Mouse (Mus musculus) midbrain, postnatal 0 days (tissue): ENCODE results near the gene Olfr432. TPM values are rescaled to one million over a fixed set of nuclear protein-coding genes. Genes with fewer than 3 reads are reported as not detected.

Source experiments
- ATAC-seq: fragments of 200-750 bp; cut with Nextera tagmentation; 2 replicates; pipeline ENCODE4 v1.8.0; 2017; ENCODE audit warnings: moderate number of reproducible peaks, mild to moderate bottlenecking, moderate TSS enrichment, moderate library complexity; ENCODE audit not compliant: low FRiP score
- DNase-seq: peaks from one replicate; pipeline ENCODE4 v3.0.0-alpha.2; 2015; ENCODE audit warnings: low spot score
- H3K27ac ChIP-seq: fragments of 300-500 bp; sonication (generic); 2 replicates; pipeline ENCODE4 v1.5.1; 2014; ENCODE audit warnings: low read depth, mild to moderate bottlenecking, low read length, mixed read lengths
- H3K27me3 ChIP-seq: fragments of 300-500 bp; sonication (generic); 2 replicates; pipeline ENCODE4 v1.6.1; 2014; ENCODE audit warnings: low read length, control low read depth, mixed read lengths; ENCODE audit not compliant: insufficient read depth
- H3K36me3 ChIP-seq: fragments of 300-500 bp; sonication (generic); 2 replicates; pipeline ENCODE4 v1.6.1; 2014; ENCODE audit warnings: low read length, control low read depth, mixed read lengths; ENCODE audit not compliant: insufficient read depth
- H3K4me1 ChIP-seq: fragments of 300-500 bp; sonication (generic); 2 replicates; pipeline ENCODE4 v1.6.1; 2014; ENCODE audit warnings: mild to moderate bottlenecking, control low read depth, antibody characterized with exemption, low read length, mixed read lengths; ENCODE audit not compliant: insufficient read depth
- H3K4me2 ChIP-seq: fragments of 300-500 bp; sonication (generic); 2 replicates; pipeline ENCODE4 v1.6.1; 2014; ENCODE audit warnings: low read depth, mild to moderate bottlenecking, low read length, mixed read lengths; ENCODE audit not compliant: poor library complexity, severe bottlenecking
- H3K4me3 ChIP-seq: fragments of 300-500 bp; sonication (generic); 2 replicates; pipeline ENCODE4 v1.5.1; 2014; ENCODE audit warnings: low read depth, mild to moderate bottlenecking, low read length, moderate library complexity
- H3K9ac ChIP-seq: fragments of 300-500 bp; sonication (generic); replicated peaks from 2 replicates; pipeline ENCODE4 v1.6.1; 2014; ENCODE audit warnings: mild to moderate bottlenecking, low read length, moderate library complexity, mixed read lengths; ENCODE audit not compliant: poor library complexity, severe bottlenecking
- H3K9me3 ChIP-seq: fragments of 300-500 bp; sonication (generic); 2 replicates; pipeline ENCODE4 v1.6.1; 2016; ENCODE audit warnings: low read length, control low read depth
- CTCF ChIP-seq: IDR thresholded peaks from 2 replicates; pipeline ENCODE4 v1.5.1; 2016; ENCODE audit warnings: antibody characterized with exemption, mild to moderate bottlenecking
- WGBS: fragments of 180-500 bp; shearing (Covaris S2); extraction: QIAGEN DNeasy Blood & Tissue Kit; methylation state at CpG from one replicate; pipeline ENCODE4 v1.1.7; 2014; 5-methylcytosine and 5-hydroxymethylcytosine counted together
- polyA plus RNA-seq: library from polyadenylated mRNA; unstranded; fragments of >200 nt; fragmentation: Nextera tagmentation; extraction: Ambion mirVana; gene quantifications from 2 replicates; pipeline ENCODE4 v1.2.1, GENCODE M21; 2015
- total RNA-seq: library from RNA; depleted of rRNA; stranded (reverse); fragments of >200 nt; gene quantifications from 2 replicates; pipeline ENCODE4 v1.2.3, GENCODE M21; 2014

Gene Olfr432
- total and polyA plus RNA-seq, 2 experiments from 2014 or later: not detected

- H3K9ac ChIP-seq: no peak overlapping the region
- H3K4me2 ChIP-seq: no peak overlapping the region
- H3K9me3 ChIP-seq: no peaks in the 10 kb centered on the region
- no peaks in the 10 kb centered on the region for H3K4me1 ChIP-seq
- no peak overlapping the region for H3K4me3 ChIP-seq
- TF ChIP-seq CTCF: no peak
- no peaks in the 10 kb centered on the region for H3K27me3 ChIP-seq
- H3K27ac ChIP-seq: no peak overlapping the region
- H3K36me3 ChIP-seq: no peaks in the 10 kb centered on the region
- 91% methylated on average over 4 of the region's 4 CpGs for WGBS
- ATAC-seq (no peak), DNase-seq (no peak)
Observed at GRCm38 (mm10) chr1:174051515-174051914, 2.5 kb downstream of the Olfr432 start.

- H3K4me3 ChIP-seq: no peak overlapping the region
- no peak for TF ChIP-seq CTCF
- no peak for ATAC-seq
- H3K27me3 ChIP-seq: no peaks in the 10 kb centered on the region
- H3K27ac ChIP-seq: no peak overlapping the region
- no peak overlapping the region for H3K9ac ChIP-seq
- no peak overlapping the region for H3K4me2 ChIP-seq
- no peak for DNase-seq
- WGBS: 81% methylated on average over 5 of the region's 5 CpGs
- H3K9me3 ChIP-seq: no peaks in the 10 kb centered on the region
- H3K4me1 ChIP-seq: no peaks in the 10 kb centered on the region
- no peaks in the 10 kb centered on the region for H3K36me3 ChIP-seq
Observed at GRCm38 (mm10) chr1:174051931-174052536, 3.0 kb downstream of the Olfr432 start.

GRCm38 (mm10) chr1:174052981-174053380 is 4.0 kb downstream of the Olfr432 start:
- no peak overlapping the region for H3K4me2 ChIP-seq
- H3K4me1 ChIP-seq: no peaks in the 10 kb centered on the region
- 81% methylated on average over 3 of the region's 3 CpGs for WGBS
- no peak overlapping the region for H3K9ac ChIP-seq
- no peak for ATAC-seq
- no peaks in the 10 kb centered on the region for H3K9me3 ChIP-seq
- no peak for TF ChIP-seq CTCF
- no peak overlapping the region for H3K4me3 ChIP-seq
- no peak overlapping the region for H3K27ac ChIP-seq
- no peaks in the 10 kb centered on the region for H3K36me3 ChIP-seq
- peak; percentile 5 for DNase-seq
- H3K27me3 ChIP-seq: no peaks in the 10 kb centered on the region

- Histone ChIP-seq H3K4me2 (no peak overlapping the region), H3K9ac (no peak overlapping the region), H3K4me1 (no peaks in the 10 kb centered on the region), H3K27ac (no peak overlapping the region), H3K36me3 (no peaks in the 10 kb centered on the region), H3K4me3 (no peak overlapping the region), H3K27me3 (no peaks in the 10 kb centered on the region), H3K9me3 (no peaks in the 10 kb centered on the region)
- DNase-seq (no peak), ATAC-seq (no peak)
- no peak for TF ChIP-seq CTCF
- 80% methylated on average over 2 of the region's 2 CpGs for WGBS
Observed at GRCm38 (mm10) chr1:174055248-174055647, 6.2 kb downstream of the Olfr432 start.

- no peak within 1 kb of the TSS for H3K4me3 ChIP-seq
- WGBS: 81% methylated on average over 3 of the region's 3 CpGs
- no peak for DNase-seq
- H3K27me3 ChIP-seq: no peaks in the 10 kb centered on the region
- H3K36me3 ChIP-seq: no peaks in the 10 kb centered on the region
- H3K4me1 ChIP-seq: no peaks in the 10 kb centered on the region
- ATAC-seq: no peak
- H3K27ac ChIP-seq: no peak within 1 kb of the TSS
- no peak within 1 kb of the TSS for H3K4me2 ChIP-seq
- no peaks in the 10 kb centered on the region for H3K9me3 ChIP-seq
- no peak for TF ChIP-seq CTCF
- H3K9ac ChIP-seq: no peak within 1 kb of the TSS
Observed at GRCm38 (mm10) chr1:174066305-174066704, 17.3 kb downstream of the Olfr432 start, which contains the start of gene Olfr430. TSS of gene Olfr430 (plus strand) at chr1:174066605.

- no peaks in the 10 kb centered on the region for H3K9me3 ChIP-seq
- H3K4me2 ChIP-seq: no peak within 1 kb of the TSS
- H3K4me1 ChIP-seq: no peaks in the 10 kb centered on the region
- no peak within 1 kb of the TSS for H3K27ac ChIP-seq
- no peak for TF ChIP-seq CTCF
- no peak for ATAC-seq
- WGBS: 86% methylated on average over 2 of the region's 2 CpGs
- H3K36me3 ChIP-seq: no peaks in the 10 kb centered on the region
- H3K4me3 ChIP-seq: no peak within 1 kb of the TSS
- no peak for DNase-seq
- no peaks in the 10 kb centered on the region for H3K27me3 ChIP-seq
- H3K9ac ChIP-seq: no peak within 1 kb of the TSS
Observed at GRCm38 (mm10) chr1:174084031-174084430, 35.0 kb downstream of the Olfr432 start, which contains the start of gene Olfr429. TSS of gene Olfr429 (plus strand) at chr1:174084331.
